Comparison of ENCODE assay signal across 8 mouse cellular contexts in genomic region chr14:79481339-79482151, GRCm38 (mm10). TPM values are rescaled to one million over a fixed set of nuclear protein-coding genes. Genes with fewer than 3 reads are reported as not detected.
DNase-seq lines count a peak whose midpoint lies in the region; ATAC-seq lines count a peak whose summit lies in the region.

Gene Wbp4 (minus strand): TSS chr14:79481520.

- peak; percentile 88 for ATAC-seq in intestine, embryonic 14.5 days (replicated peaks; ENCODE audit: low FRiP score, low TSS enrichment, low read depth)
- ATAC-seq in megakaryocyte-erythroid progenitor cell, adult 5-6 weeks (replicated peaks; ENCODE audit: low FRiP score, low TSS enrichment, poor library complexity, severe bottlenecking): peak; percentile 77

- peaks cover 9% of the 10 kb centered on the region for H3K36me3 ChIP-seq in intestine, embryonic 14.5 days (ENCODE audit: control insufficient read depth, insufficient read depth, low read length)

- peak; percentile 96 for DNase-seq in adrenal gland, adult 2 months
- DNase-seq in embryo, embryonic 11 days: peak; percentile 91
- peak; percentile 88 for DNase-seq in gastrocnemius, postnatal 25 days
- DNase-seq in intestine, embryonic 14.5 days (ENCODE audit: low spot score): peak; percentile 100
- peak; percentile 95 to 97 for DNase-seq in left cerebral cortex, postnatal 14 days (ENCODE audit: low spot score in 2 of 2)
- peak; percentile 91 for DNase-seq in right cerebral cortex, postnatal 14 days
- DNase-seq in urinary bladder, postnatal 25 days (ENCODE audit: low spot score): peak; percentile 84

- H3K4me3 ChIP-seq in intestine, embryonic 14.5 days (ENCODE audit: low read depth, low read length): peak within 1 kb of the TSS; percentile 98

- H3K27me3 ChIP-seq in intestine, embryonic 14.5 days (replicated peaks; ENCODE audit: control insufficient read depth, insufficient read depth, low read length): no peaks in the 10 kb centered on the region

- H3K9ac ChIP-seq in intestine, embryonic 14.5 days (ENCODE audit: low read length): peak within 1 kb of the TSS; percentile 99

- H3K9me3 ChIP-seq in intestine, embryonic 14.5 days (ENCODE audit: control insufficient read depth, low read length): no peaks in the 10 kb centered on the region

- under 1% methylated on average over 86 of the region's 86 CpGs for WGBS in intestine, embryonic 14.5 days

- peak within 1 kb of the TSS; percentile 90 for H3K4me2 ChIP-seq in intestine, embryonic 14.5 days (ENCODE audit: low read length)

- H3K27ac ChIP-seq in intestine, embryonic 14.5 days (ENCODE audit: low read depth): peak within 1 kb of the TSS; percentile 100

- intact Hi-C loops in left cerebral cortex, postnatal 14 days (cut with DNase I): loop anchor here (5.0 kb wide), 1 partner anchor 81 kb away; no protein-coding TSS in a partner anchor

- H3K4me1 ChIP-seq in intestine, embryonic 14.5 days (replicated peaks; ENCODE audit: control insufficient read depth, insufficient read depth, low read length): peaks cover 27% of the 10 kb centered on the region

RNA-seq across cellular contexts. Expression of gene Wbp4, which starts in this region (rescaled TPM):
- total RNA-seq in adrenal gland, adult 2 months (2021): 10 to 100 TPM; 37.9 to 41.6 TPM
- polyA plus RNA-seq in adrenal gland, adult 2 months (2012; rRNA removed): 4.5 and 5.0 TPM in 2 replicates
- total RNA-seq in gastrocnemius, postnatal 25 days (2021): 10 to 100 TPM; 20.0 to 21.2 TPM
- polyA plus RNA-seq in intestine, embryonic 14.5 days (2014; fragmentation: Nextera tagmentation; extraction: Ambion mirVana): 39.5 and 42.9 TPM in 2 replicates
- 10 to 100 TPM; 40.9 to 44.9 TPM for total RNA-seq in left cerebral cortex, postnatal 14 days (2021)
- total RNA-seq in megakaryocyte-erythroid progenitor cell, adult 5-6 weeks (2014; fragmentation: Nextera tagmentation): 26.9 and 33.8 TPM in 2 replicates
- total RNA-seq in megakaryocyte-erythroid progenitor cell, adult 5-6 weeks (2017): 57.3 and 94.9 TPM in 2 replicates

Comparison
In these comparisons a context has a peak if more than half of its experiments do, and no peak if none do; other contexts are left out.
1. Peak in every context shown above with its lines: DNase-seq, ATAC-seq, H3K4me3 ChIP-seq and H3K27ac ChIP-seq.